Comparison of ENCODE assay signal across 14 mouse cellular contexts in the genomic region with DNA sequence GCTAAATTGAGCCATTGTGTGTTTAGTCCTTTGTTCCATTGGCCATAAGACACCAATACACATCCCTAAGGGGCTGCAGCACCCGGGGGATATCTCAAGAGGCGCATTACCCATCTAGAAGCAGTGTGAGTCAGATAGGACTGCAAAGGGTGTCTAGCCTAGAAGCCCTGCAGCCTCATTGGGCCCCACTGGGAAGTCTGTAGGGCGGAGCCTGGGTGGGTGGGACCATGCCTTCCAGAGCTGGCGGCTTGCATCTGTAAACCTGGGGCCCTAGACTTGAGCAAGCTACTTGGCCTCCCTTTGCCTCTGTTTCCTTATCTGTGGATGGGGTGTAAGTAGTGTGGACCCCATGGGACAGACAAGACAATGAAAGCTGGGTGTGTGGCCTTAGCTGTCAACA. TPM values are rescaled to one million over a fixed set of nuclear protein-coding genes. Genes with fewer than 3 reads are reported as not detected.
DNase-seq lines count a peak whose midpoint lies in the region; ATAC-seq and TF ChIP-seq lines count a peak whose summit lies in the region.
"Had no signal": no experiment of that assay in that cellular context is flagged by ENCODE, and none has a peak within 500 bp of the region (broad histone marks: within the 10 kb centered on the region; RNA-seq: fewer than 3 reads in every experiment).

No protein-coding gene starts in this region.

- no peak for TF ChIP-seq CTCF in E14TG2a.4 (conservative IDR thresholded peaks at IDR 0.05; ENCODE audit: low read length)

- no peak for TF ChIP-seq POLR2A in myocyte (IDR thresholded peaks at IDR 0.05; ENCODE audit: insufficient read length, low read depth)

- no peak overlapping the region for H3ac ChIP-seq in myocyte (ENCODE audit: control insufficient read depth, insufficient read length)

- no peak for ATAC-seq in heart, embryonic 12.5 days (ENCODE audit: insufficient number of reproducible peaks, low FRiP score)
- ATAC-seq: forebrain, embryonic 13.5 days; hindbrain, embryonic 16.5 days; Patski had no signal

- H3K27me3 ChIP-seq in heart, embryonic 10.5 days (ENCODE audit: insufficient read depth, poor library complexity, severe bottlenecking), result no peaks in the 10 kb centered on the region
- H3K27me3 ChIP-seq in heart, embryonic 12.5 days (replicated peaks), result peaks cover 5% of the 10 kb centered on the region; the same call in 1 of the 2 replicates
- H3K27me3 ChIP-seq in E14TG2a.4 (ENCODE audit: insufficient read depth, low read length) (peaks cover 39% of the 10 kb centered on the region), myocyte (ENCODE audit: control insufficient read depth, insufficient read depth, insufficient read length) (no peaks in the 10 kb centered on the region)
- H3K27me3 ChIP-seq: forebrain, embryonic 13.5 days; Patski had no signal

- peaks cover 46% of the 10 kb centered on the region for H3K4me1 ChIP-seq in heart, embryonic 10.5 days
- peaks cover 39% of the 10 kb centered on the region for H3K4me1 ChIP-seq in heart, embryonic 12.5 days (replicated peaks)
- peaks cover 40% of the 10 kb centered on the region for H3K4me1 ChIP-seq in E14TG2a.4 (replicated peaks; ENCODE audit: low read depth, low read length)

- 40% methylated on average over 4 of the region's 4 CpGs for WGBS in heart, embryonic 10.5 days
- 53% methylated on average over 4 of the region's 4 CpGs for WGBS in heart, embryonic 12.5 days

- H3K36me3 ChIP-seq in heart, embryonic 10.5 days, result no peaks in the 10 kb centered on the region
- H3K36me3 ChIP-seq in heart, embryonic 12.5 days, result no peaks in the 10 kb centered on the region
- H3K36me3 ChIP-seq in E14TG2a.4 (ENCODE audit: insufficient read depth, low read length), result no peaks in the 10 kb centered on the region
- H3K36me3 ChIP-seq in myocyte (ENCODE audit: control insufficient read depth, insufficient read depth), result no peaks in the 10 kb centered on the region
- H3K36me3 ChIP-seq: lung, embryonic 15.5 days had no signal

- H3K9ac ChIP-seq in heart, embryonic 12.5 days, result no peak overlapping the region
- H3K9ac ChIP-seq: lung, embryonic 15.5 days had no signal

- no peaks in the 10 kb centered on the region for H3K9me3 ChIP-seq in heart, embryonic 10.5 days
- H3K9me3 ChIP-seq in heart, embryonic 12.5 days (replicated peaks), result no peaks in the 10 kb centered on the region
- peaks cover 17% of the 10 kb centered on the region for H3K9me3 ChIP-seq in E14TG2a.4 (ENCODE audit: low read length)
- H3K9me3 ChIP-seq: forebrain, embryonic 13.5 days; lung, embryonic 15.5 days had no signal

- H3K27ac ChIP-seq in heart, embryonic 10.5 days, result peak overlapping the region; percentile 19; the same call in 1 of the 2 replicates
- H3K27ac ChIP-seq in heart, embryonic 12.5 days (ENCODE audit: poor library complexity, severe bottlenecking), result no peak overlapping the region
- H3K27ac ChIP-seq: forebrain, embryonic 13.5 days; layer of hippocampus, adult 2 months; lung, embryonic 15.5 days had no signal

- intact Hi-C loops in gastrocnemius, postnatal 14 days (cut with DNase I; ENCODE audit: low total_unique reads), result no loop called here

- H3K4me3 ChIP-seq in heart, embryonic 10.5 days, result no peak overlapping the region
- H3K4me3 ChIP-seq in heart, embryonic 12.5 days, result no peak overlapping the region
- H3K4me3 ChIP-seq in E14TG2a.4 (replicated peaks; ENCODE audit: low read length) (peak overlapping the region; percentile 20; the same call in 1 of the 2 replicates), myocyte (no peak overlapping the region)
- H3K4me3 ChIP-seq: forebrain, embryonic 13.5 days; layer of hippocampus, adult 2 months; lung, embryonic 15.5 days had no signal

- no peaks in the 10 kb centered on the region for H3K79me2 ChIP-seq in myocyte (ENCODE audit: control insufficient read depth, insufficient read depth)

- peak; percentile 84 for DNase-seq in heart, embryonic 10.5 days (ENCODE audit: low spot score)
- peak; percentile 40 for DNase-seq in gastrocnemius, postnatal 14 days
- DNase-seq in kidney, postnatal 25 days, result no peak
- DNase-seq in right cerebral cortex, postnatal 36 days (ENCODE audit: low spot score in 2 of 2), result no peak
- DNase-seq: cerebellum, adult 2 months; right cerebral cortex, adult 18-20 months had no signal

- H3K4me2 ChIP-seq in heart, embryonic 12.5 days, result no peak overlapping the region
- peak overlapping the region; percentile 57 for H3K4me2 ChIP-seq in myocyte (ENCODE audit: low read depth)
- H3K4me2 ChIP-seq: forebrain, embryonic 13.5 days; lung, embryonic 15.5 days had no signal

TF ChIP-seq in myocyte, 11 proteins besides CTCF, POLR2A, EP300 and RAD21:
- TF ChIP-seq USF1 (IDR thresholded peaks at IDR 0.05; ENCODE audit: low read depth) (no peak), REST (IDR thresholded peaks at IDR 0.05; ENCODE audit: insufficient read depth, insufficient read length) (no peak), TCF3 (IDR thresholded peaks at IDR 0.05; ENCODE audit: insufficient read length, low read depth) (no peak), POLR2AphosphoS2 (IDR thresholded peaks at IDR 0.05; ENCODE audit: insufficient read length, low read depth) (no peak), MAX (IDR thresholded peaks at IDR 0.05; ENCODE audit: low read depth) (no peak), CEBPB (IDR thresholded peaks at IDR 0.05; ENCODE audit: insufficient read depth, poor library complexity, severe bottlenecking) (no peak), TCF12 (IDR thresholded peaks at IDR 0.05; ENCODE audit: insufficient read depth, poor library complexity, severe bottlenecking) (no peak), E2F4 (IDR thresholded peaks at IDR 0.05; ENCODE audit: insufficient read depth) (no peak), MYOG (IDR thresholded peaks at IDR 0.05; ENCODE audit: control insufficient read depth in 1 of 3, insufficient read depth in 1 of 3, insufficient read length in 2 of 3, low read depth in 2 of 3) (no peak), MYOD1 (IDR thresholded peaks at IDR 0.05; ENCODE audit: control insufficient read depth in 1 of 3, insufficient read length in 2 of 3, low read depth in 2 of 3) (no peak), SRF (IDR thresholded peaks at IDR 0.05; ENCODE audit: control insufficient read depth, insufficient read length, low read depth) (no peak)

RNA-seq across cellular contexts. Expression of gene Lgi2, which starts 48.4 kb away (rescaled TPM):
- polyA plus RNA-seq in heart, embryonic 10.5 days (2016; fragmentation: Nextera tagmentation; extraction: Ambion mirVana), result 3.6 and 4.2 TPM in 2 replicates
- polyA plus RNA-seq in heart, embryonic 12.5 days (2016; fragmentation: Nextera tagmentation; extraction: Ambion mirVana), result 3.8 TPM in 2 replicates
- total RNA-seq in gastrocnemius, postnatal 14 days (2021), result 1 to 10 TPM; 2.6 to 3.5 TPM
- 0.01 TPM for polyA plus RNA-seq in myocyte (2012; fragmentation: generic; extraction: Trizol)

RNA-seq across cellular contexts. Expression of gene Sepsecs, which starts 54.8 kb away (rescaled TPM):
- 7.1 and 8.7 TPM in 2 replicates for polyA plus RNA-seq in heart, embryonic 10.5 days (2016; fragmentation: Nextera tagmentation; extraction: Ambion mirVana)
- polyA plus RNA-seq in heart, embryonic 12.5 days (2016; fragmentation: Nextera tagmentation; extraction: Ambion mirVana), result 6.4 and 7.7 TPM in 2 replicates
- 1 to 10 TPM; 5.6 to 5.9 TPM for total RNA-seq in gastrocnemius, postnatal 14 days (2021)
- polyA plus RNA-seq in myocyte (2012; fragmentation: generic; extraction: Trizol), result 4.1 TPM

Comparison
In these comparisons a context has a peak if more than half of its experiments do, and no peak if none do; other contexts are left out.
1. DNase-seq: peak in heart, embryonic 10.5 days (single experiment) and gastrocnemius, postnatal 14 days (single experiment); none in kidney, postnatal 25 days (0 of 2) and right cerebral cortex, postnatal 36 days (0 of 2).